Mouse (Mus musculus) forebrain, embryonic 13.5 days (tissue): ENCODE measurements around the gene Aff3. TPM values are rescaled to one million over a fixed set of nuclear protein-coding genes. Genes with fewer than 3 reads are reported as not detected.

ENCODE experiments used
- ATAC-seq: fragments of 200-750 bp; cut with Nextera tagmentation; 2 replicates; pipeline ENCODE4 v1.8.0; 2017
- H3K27ac ChIP-seq: fragments of 300-500 bp; sonication (generic); 2 replicates; pipeline ENCODE4 v1.5.1; 2015; ENCODE audit warnings: inconsistent platforms, mild to moderate bottlenecking, moderate library complexity
- H3K27me3 ChIP-seq: fragments of 300-500 bp; sonication (generic); 2 replicates; pipeline ENCODE4 v1.6.1; 2015; ENCODE audit warnings: mild to moderate bottlenecking, inconsistent platforms
- H3K36me3 ChIP-seq: fragments of 300-500 bp; sonication (generic); 2 replicates; pipeline ENCODE4 v1.6.1; 2015; ENCODE audit warnings: mild to moderate bottlenecking, inconsistent platforms; ENCODE audit not compliant: poor library complexity, severe bottlenecking
- H3K4me1 ChIP-seq: fragments of 300-500 bp; sonication (generic); 2 replicates; pipeline ENCODE4 v1.6.1; 2015; ENCODE audit warnings: inconsistent platforms
- H3K4me2 ChIP-seq: fragments of 300-500 bp; sonication (generic); 2 replicates; pipeline ENCODE4 v1.6.1; 2015; ENCODE audit warnings: inconsistent platforms, mild to moderate bottlenecking, moderate library complexity
- H3K4me3 ChIP-seq: fragments of 300-500 bp; sonication (generic); 2 replicates; pipeline ENCODE4 v1.5.1; 2015; ENCODE audit warnings: mild to moderate bottlenecking, inconsistent platforms
- H3K9ac ChIP-seq: fragments of 300-500 bp; sonication (generic); 2 replicates; pipeline ENCODE4 v1.6.1; 2015; ENCODE audit warnings: mild to moderate bottlenecking, inconsistent platforms
- H3K9me3 ChIP-seq: fragments of 300-500 bp; sonication (generic); replicated peaks from 2 replicates; pipeline ENCODE4 v1.6.1; 2016; ENCODE audit warnings: inconsistent platforms
- WGBS: fragments of 180-500 bp; shearing (Covaris S2); methylation state at CpG from one replicate; pipeline ENCODE4 v1.1.7; 2015; 5-methylcytosine and 5-hydroxymethylcytosine counted together
- polyA plus RNA-seq: library from polyadenylated mRNA; unstranded; fragments of >200 nt; fragmentation: Nextera tagmentation; extraction: Ambion mirVana; gene quantifications from 2 replicates; pipeline ENCODE4 v1.2.1, GENCODE M21; 2015

Gene Aff3
- polyA plus RNA-seq, 1 experiment from 2014 or later: 10.6 TPM

- Histone ChIP-seq H3K4me1 (0 out of 2 replicates have a peak, but pooled peaks cover 4% of the 10 kb centered on the region), H3K27me3 (no peaks in the 10 kb centered on the region), H3K9ac (no peak overlapping the region), H3K4me3 (no peak overlapping the region), H3K9me3 (no peaks in the 10 kb centered on the region), H3K27ac (no peak overlapping the region), H3K36me3 (no peaks in the 10 kb centered on the region), H3K4me2 (no peak overlapping the region)
- no peak for ATAC-seq
- WGBS: 81% methylated on average over 7 of the region's 7 CpGs
These were observed 14.7 kb downstream of the Aff3 start for GRCm38 (mm10) chr1:38650031-38650430.

GRCm38 (mm10) chr1:38649174-38649573 lies 15.6 kb downstream of the Aff3 start:
- WGBS: 86% methylated on average over 3 of the region's 3 CpGs
- Histone ChIP-seq H3K4me2 (no peak overlapping the region), H3K27me3 (no peaks in the 10 kb centered on the region), H3K9ac (no peak overlapping the region), H3K27ac (no peak overlapping the region), H3K9me3 (no peaks in the 10 kb centered on the region), H3K36me3 (no peaks in the 10 kb centered on the region), H3K4me1 (0 out of 2 replicates have a peak, but pooled peaks cover 4% of the 10 kb centered on the region), H3K4me3 (no peak overlapping the region)
- no peak for ATAC-seq

GRCm38 (mm10) chr1:38642288-38642687 lies 22.5 kb downstream of the Aff3 start:
- no peak overlapping the region for H3K4me2 ChIP-seq
- H3K9me3 ChIP-seq: no peaks in the 10 kb centered on the region
- H3K27me3 ChIP-seq: no peaks in the 10 kb centered on the region
- 17% methylated on average over 4 of the region's 4 CpGs for WGBS
- H3K9ac ChIP-seq: no peak overlapping the region
- no peaks in the 10 kb centered on the region for H3K36me3 ChIP-seq
- no peak for ATAC-seq
- no peaks in the 10 kb centered on the region for H3K4me1 ChIP-seq
- no peak overlapping the region for H3K4me3 ChIP-seq
- H3K27ac ChIP-seq: no peak overlapping the region

- WGBS: 80% methylated on average over 5 of the region's 5 CpGs
- Histone ChIP-seq H3K9me3 (no peaks in the 10 kb centered on the region), H3K9ac (no peak overlapping the region), H3K4me2 (no peak overlapping the region), H3K36me3 (no peaks in the 10 kb centered on the region), H3K4me1 (no peaks in the 10 kb centered on the region), H3K27me3 (no peaks in the 10 kb centered on the region), H3K27ac (no peak overlapping the region), H3K4me3 (no peak overlapping the region)
- ATAC-seq: no peak
These were observed 25.1 kb downstream of the Aff3 start for GRCm38 (mm10) chr1:38639669-38640068.

DNA sequence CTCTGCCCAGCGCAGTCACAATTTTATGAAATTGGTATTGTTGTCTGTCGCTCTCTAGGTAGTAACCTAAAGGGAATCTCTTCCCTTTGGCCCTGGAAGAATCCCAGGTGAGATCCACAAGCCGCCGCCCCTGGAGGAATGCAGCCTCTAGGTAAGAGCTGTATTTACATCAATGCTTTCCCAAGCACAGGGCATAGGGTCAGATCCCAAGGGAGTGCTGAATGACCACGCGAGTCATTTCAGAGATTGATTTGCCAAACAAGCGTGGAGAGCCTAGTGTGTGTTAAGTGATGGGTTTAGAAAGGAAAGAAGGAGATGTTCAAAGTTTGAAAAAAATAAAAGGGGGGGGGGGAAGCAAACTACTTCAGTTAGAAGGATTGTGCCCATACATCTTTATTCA lies 29.2 kb downstream of the Aff3 start:
- Histone ChIP-seq H3K36me3 (no peaks in the 10 kb centered on the region), H3K4me1 (peaks cover 22% of the 10 kb centered on the region), H3K9ac (no peak overlapping the region), H3K27me3 (no peaks in the 10 kb centered on the region), H3K4me2 (no peak overlapping the region), H3K9me3 (no peaks in the 10 kb centered on the region), H3K27ac (no peak overlapping the region), H3K4me3 (no peak overlapping the region)
- 79% methylated on average over 7 of the region's 7 CpGs for WGBS
- ATAC-seq: no peak

GRCm38 (mm10) chr1:38634081-38634480 lies 30.7 kb downstream of the Aff3 start:
- H3K36me3 ChIP-seq: no peaks in the 10 kb centered on the region
- H3K9ac ChIP-seq: no peak overlapping the region
- H3K4me2 ChIP-seq: no peak overlapping the region
- H3K4me3 ChIP-seq: no peak overlapping the region
- WGBS: 88% methylated on average over 7 of the region's 7 CpGs
- peaks cover 29% of the 10 kb centered on the region for H3K4me1 ChIP-seq
- peak overlapping the region; percentile 77; the same call in 1 of the 2 replicates for H3K27ac ChIP-seq
- H3K27me3 ChIP-seq: no peaks in the 10 kb centered on the region
- no peaks in the 10 kb centered on the region for H3K9me3 ChIP-seq
- no peak for ATAC-seq

- WGBS: 78% methylated on average over 16 of the region's 16 CpGs
- Histone ChIP-seq H3K27ac (peak overlapping the region; percentile 77), H3K27me3 (no peaks in the 10 kb centered on the region), H3K36me3 (no peaks in the 10 kb centered on the region), H3K9me3 (no peaks in the 10 kb centered on the region), H3K4me3 (no peak overlapping the region), H3K4me1 (peaks cover 42% of the 10 kb centered on the region), H3K9ac (no peak overlapping the region), H3K4me2 (no peak overlapping the region)
- peak; percentile 72 for ATAC-seq
These were observed 32.1 kb downstream of the Aff3 start for GRCm38 (mm10) chr1:38632461-38633180.

GRCm38 (mm10) chr1:38631501-38632279 lies 33.1 kb downstream of the Aff3 start:
- H3K9ac ChIP-seq: no peak overlapping the region
- no peak overlapping the region for H3K4me2 ChIP-seq
- H3K4me1 ChIP-seq: peaks cover 42% of the 10 kb centered on the region
- H3K9me3 ChIP-seq: no peaks in the 10 kb centered on the region
- peak overlapping the region; percentile 74 for H3K27ac ChIP-seq
- H3K27me3 ChIP-seq: no peaks in the 10 kb centered on the region
- no peak overlapping the region for H3K4me3 ChIP-seq
- no peak for ATAC-seq
- 34% methylated on average over 7 of the region's 7 CpGs for WGBS
- H3K36me3 ChIP-seq: no peaks in the 10 kb centered on the region

DNA sequence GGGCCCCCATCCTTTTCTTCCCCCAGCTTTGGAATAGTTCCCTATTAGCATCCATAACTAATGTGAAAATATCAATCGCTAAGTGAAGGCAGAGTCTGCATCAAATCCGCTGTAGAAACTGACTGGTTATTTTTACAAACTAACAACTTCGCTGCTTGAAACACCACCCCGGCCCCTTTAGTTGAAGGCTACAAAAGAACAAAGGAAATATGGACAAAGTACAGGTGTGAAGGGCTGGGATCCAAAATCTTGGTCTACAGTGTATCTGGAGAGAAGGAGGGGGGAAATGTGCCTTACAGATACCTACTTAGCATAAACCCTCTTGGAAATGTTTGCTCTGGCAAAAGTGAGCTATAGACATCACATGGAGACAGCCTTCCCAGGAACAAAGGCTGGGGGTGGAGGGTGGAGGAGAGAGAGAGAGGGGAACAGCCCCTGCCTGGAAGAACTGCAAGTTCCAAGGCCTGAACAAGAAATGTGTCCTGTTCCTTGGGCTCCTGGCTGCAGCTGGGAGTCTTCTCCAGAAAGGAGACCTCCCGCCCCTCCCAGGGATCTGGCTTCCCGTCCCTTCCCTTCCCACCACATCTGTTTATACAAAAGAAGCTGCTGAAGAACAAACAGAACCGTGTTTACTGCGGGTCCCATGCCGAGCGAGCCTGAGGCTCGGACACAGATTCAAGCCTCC lies 35.7 kb downstream of the Aff3 start:
- no peaks in the 10 kb centered on the region for H3K9me3 ChIP-seq
- peaks cover 60% of the 10 kb centered on the region for H3K4me1 ChIP-seq
- peak overlapping the region; percentile 95 for H3K27ac ChIP-seq
- peak overlapping the region; percentile 75; the same call in 1 of the 2 replicates for H3K4me2 ChIP-seq
- WGBS: 25% methylated on average over 11 of the region's 11 CpGs
- ATAC-seq: no peak
- no peak overlapping the region for H3K4me3 ChIP-seq
- H3K9ac ChIP-seq: peak overlapping the region; percentile 97; the same call in 1 of the 2 replicates
- no peaks in the 10 kb centered on the region for H3K27me3 ChIP-seq
- no peaks in the 10 kb centered on the region for H3K36me3 ChIP-seq

DNA sequence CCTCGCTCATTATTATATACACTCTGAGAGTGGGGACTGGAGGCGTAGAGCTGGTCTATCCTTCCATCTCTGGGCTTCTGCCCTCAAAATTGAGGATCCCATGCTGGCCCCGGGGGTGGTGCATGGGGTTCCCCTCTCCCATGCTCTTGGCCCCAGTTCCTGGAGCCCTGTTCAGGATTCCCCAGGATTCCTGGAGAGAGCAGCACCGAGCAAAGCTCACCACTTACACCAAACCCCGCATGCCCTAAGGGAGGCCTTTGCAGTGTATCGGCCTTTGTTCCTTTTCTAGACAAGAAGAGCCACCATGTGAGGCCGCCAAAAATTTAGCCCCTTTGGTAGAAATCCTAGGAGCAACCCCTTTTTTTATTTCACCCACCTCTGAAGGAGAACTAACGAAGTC lies 36.3 kb downstream of the Aff3 start:
- Histone ChIP-seq H3K4me3 (peak overlapping the region; percentile 92; the same call in 1 of the 2 replicates), H3K27me3 (no peaks in the 10 kb centered on the region), H3K4me1 (peaks cover 61% of the 10 kb centered on the region), H3K36me3 (no peaks in the 10 kb centered on the region), H3K27ac (peak overlapping the region; percentile 95), H3K9me3 (no peaks in the 10 kb centered on the region), H3K9ac (peak overlapping the region; percentile 97), H3K4me2 (peak overlapping the region; percentile 75)
- 0 out of 2 replicates have a peak, but pooled peaks have one; percentile 11 for ATAC-seq
- WGBS: 15% methylated on average over 8 of the region's 8 CpGs

DNA sequence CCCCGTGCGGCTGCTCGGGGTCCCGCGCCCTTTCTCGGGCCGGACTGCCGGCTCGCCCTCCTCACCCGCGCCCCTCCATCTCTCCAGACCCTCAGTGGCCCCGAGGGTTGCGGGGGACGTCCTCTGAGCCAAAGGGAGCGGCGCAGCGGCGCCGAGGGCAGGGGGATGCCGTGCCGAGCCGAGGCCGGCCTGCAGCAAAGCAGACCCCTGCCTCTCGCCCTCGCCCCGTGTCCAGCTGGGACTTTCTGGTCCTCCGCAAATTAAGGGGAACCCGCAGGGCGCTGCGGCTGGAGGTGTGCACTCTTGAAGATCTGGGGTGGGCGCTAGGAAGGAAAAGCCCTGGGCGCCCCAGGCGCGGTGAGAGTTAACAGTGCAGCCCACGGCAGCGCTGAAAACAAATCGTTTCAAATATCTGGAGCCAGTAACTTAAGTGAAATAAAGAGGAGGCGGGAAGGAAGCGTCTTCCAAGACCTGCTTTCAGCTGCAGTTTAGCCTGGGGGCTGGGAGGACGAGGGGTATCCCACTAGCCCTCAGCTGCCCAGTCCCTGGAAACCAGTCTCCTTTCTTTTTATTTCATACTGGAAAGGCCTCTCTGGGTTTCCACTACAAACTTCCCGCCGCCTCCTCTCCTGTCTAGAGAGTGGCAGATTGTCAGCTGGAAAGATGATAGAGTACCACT lies 36.9 kb downstream of the Aff3 start:
- H3K4me1 ChIP-seq: peaks cover 60% of the 10 kb centered on the region
- peak; percentile 65 for ATAC-seq
- WGBS: under 1% methylated on average over 35 of the region's 42 CpGs
- peak overlapping the region; percentile 97 for H3K9ac ChIP-seq
- no peaks in the 10 kb centered on the region for H3K9me3 ChIP-seq
- peak overlapping the region; percentile 95 for H3K27ac ChIP-seq
- no peaks in the 10 kb centered on the region for H3K27me3 ChIP-seq
- peak overlapping the region; percentile 75 for H3K4me2 ChIP-seq
- no peaks in the 10 kb centered on the region for H3K36me3 ChIP-seq
- H3K4me3 ChIP-seq: peak overlapping the region; percentile 92
